Comparison of ENCODE assay signal across 8 mouse cellular contexts in genomic region chr7:131371470-131371860, GRCm38 (mm10). TPM values are rescaled to one million over a fixed set of nuclear protein-coding genes. Genes with fewer than 3 reads are reported as not detected.
DNase-seq lines count a peak whose midpoint lies in the region; ATAC-seq and TF ChIP-seq lines count a peak whose summit lies in the region.

No protein-coding gene starts in this region.

- H3K4me2 ChIP-seq in limb, embryonic 15.5 days, result peak overlapping the region; percentile 64
- H3K4me2 ChIP-seq in stomach, embryonic 16.5 days (ENCODE audit: low read depth, low read length), result peak overlapping the region; percentile 70

- TF ChIP-seq CTCF in cerebellum, adult 2 months (IDR thresholded peaks at IDR 0.05; ENCODE audit: borderline replicate concordance, insufficient read depth, low read depth, low read length), result no peak
- no peak for TF ChIP-seq CTCF in spleen, adult 2 months (IDR thresholded peaks at IDR 0.05; ENCODE audit: extremely low read depth, insufficient read depth, insufficient read length, insufficient replicate concordance)

- H3K9me3 ChIP-seq in limb, embryonic 15.5 days, result no peaks in the 10 kb centered on the region
- no peaks in the 10 kb centered on the region for H3K9me3 ChIP-seq in stomach, embryonic 16.5 days (replicated peaks; ENCODE audit: control insufficient read depth, low read length)

- 4% methylated on average over 9 of the region's 9 CpGs for WGBS in cerebellum, adult 2 months
- WGBS in spleen, adult 2 months, result 14% methylated on average over 9 of the region's 9 CpGs
- 5% methylated on average over 9 of the region's 9 CpGs for WGBS in limb, embryonic 15.5 days
- 6% methylated on average over 9 of the region's 9 CpGs for WGBS in stomach, embryonic 16.5 days

- H3K9ac ChIP-seq in limb, embryonic 15.5 days, result peak overlapping the region; percentile 86
- peak overlapping the region; percentile 87 for H3K9ac ChIP-seq in stomach, embryonic 16.5 days (ENCODE audit: low read length)

- no peak for ATAC-seq in limb, embryonic 15.5 days (ENCODE audit: insufficient number of reproducible peaks, low FRiP score, low TSS enrichment, low read depth)
- ATAC-seq in stomach, embryonic 16.5 days (ENCODE audit: insufficient read depth, low FRiP score), result no peak

- no peaks in the 10 kb centered on the region for H3K4me1 ChIP-seq in cerebellum, adult 2 months (ENCODE audit: control insufficient read depth, insufficient read depth, low read length)
- H3K4me1 ChIP-seq in spleen, adult 2 months (ENCODE audit: control insufficient read depth, insufficient read depth, insufficient read length), result no peaks in the 10 kb centered on the region; the same call in 1 of the 2 replicates
- no peaks in the 10 kb centered on the region; the same call in 1 of the 2 replicates for H3K4me1 ChIP-seq in limb, embryonic 15.5 days
- H3K4me1 ChIP-seq in stomach, embryonic 16.5 days (ENCODE audit: control insufficient read depth, insufficient read depth, low read length), result peaks cover 10% of the 10 kb centered on the region; the same call in 1 of the 2 replicates

- TF ChIP-seq POLR2A in cerebellum, adult 2 months (IDR thresholded peaks at IDR 0.05; ENCODE audit: borderline replicate concordance, insufficient read depth, low read length), result no peak
- no peak for TF ChIP-seq POLR2A in spleen, adult 2 months (IDR thresholded peaks at IDR 0.05; ENCODE audit: low read depth, low read length)

- H3K27me3 ChIP-seq in cerebellum, adult 2 months (ENCODE audit: control insufficient read depth, insufficient read depth, low read length), result no peaks in the 10 kb centered on the region
- no peaks in the 10 kb centered on the region for H3K27me3 ChIP-seq in spleen, adult 2 months (ENCODE audit: control insufficient read depth, insufficient read depth, low read length)
- no peaks in the 10 kb centered on the region for H3K27me3 ChIP-seq in limb, embryonic 15.5 days
- no peaks in the 10 kb centered on the region for H3K27me3 ChIP-seq in stomach, embryonic 16.5 days (ENCODE audit: control insufficient read depth, insufficient read depth, low read length)

- H3K4me3 ChIP-seq in cerebellum, adult 2 months (replicated peaks; ENCODE audit: insufficient read depth, low read depth, low read length), result peak overlapping the region; percentile 66
- peak overlapping the region; percentile 81 for H3K4me3 ChIP-seq in spleen, adult 2 months (ENCODE audit: extremely low read depth, insufficient read depth, insufficient read length)
- peak overlapping the region; percentile 66 for H3K4me3 ChIP-seq in limb, embryonic 15.5 days
- H3K4me3 ChIP-seq in stomach, embryonic 16.5 days (replicated peaks; ENCODE audit: low read length), result peak overlapping the region; percentile 74

- peak overlapping the region; percentile 90 for H3K27ac ChIP-seq in cerebellum, adult 2 months (ENCODE audit: insufficient read depth, low read length)
- H3K27ac ChIP-seq in spleen, adult 2 months (ENCODE audit: insufficient read depth, low read length), result peak overlapping the region; percentile 82
- H3K27ac ChIP-seq in limb, embryonic 15.5 days, result peak overlapping the region; percentile 95
- peak overlapping the region; percentile 98 for H3K27ac ChIP-seq in stomach, embryonic 16.5 days (ENCODE audit: low read length)

- no peak for DNase-seq in cerebellum, adult 2 months
- DNase-seq in cerebellum, postnatal 25 days, result no peak
- DNase-seq in spleen, adult 2 months (ENCODE audit: low read depth in 1 of 2, low spot score in 2 of 2), result no peak
- DNase-seq in spleen, adult 12 weeks (ENCODE audit: low spot score), result no peak
- no peak for DNase-seq in left cerebral cortex, adult 9 months (ENCODE audit: low spot score in 2 of 2)
- DNase-seq in adrenal gland, postnatal 10 days, result no peak

- no peaks in the 10 kb centered on the region for H3K36me3 ChIP-seq in spleen, adult 2 months (ENCODE audit: control insufficient read depth, insufficient read depth, low read length)
- H3K36me3 ChIP-seq in limb, embryonic 15.5 days, result no peaks in the 10 kb centered on the region
- 0 out of 2 replicates have a peak, but pooled peaks cover 7% of the 10 kb centered on the region for H3K36me3 ChIP-seq in stomach, embryonic 16.5 days (ENCODE audit: control insufficient read depth, insufficient read depth, low read length)

RNA-seq across cellular contexts. Expression of gene Pstk, which starts 0.5 kb away (rescaled TPM):
- polyA plus RNA-seq in cerebellum, adult 2 months (2012; rRNA removed), result 69.4 and 75.7 TPM in 2 replicates
- 23.9 and 29.4 TPM in 2 replicates for polyA plus RNA-seq in spleen, adult 2 months (2012; rRNA removed)
- 64.4 and 65.9 TPM in 2 replicates for polyA plus RNA-seq in limb, embryonic 15.5 days (2015; fragmentation: Nextera tagmentation; extraction: Ambion mirVana)
- 64.7 and 77.5 TPM in 2 replicates for polyA plus RNA-seq in stomach, embryonic 16.5 days (2015; fragmentation: Nextera tagmentation; extraction: Ambion mirVana)
- 10 to 100 TPM; 30.7 to 47.4 TPM for total RNA-seq in adrenal gland, postnatal 10 days (2021)

RNA-seq across cellular contexts. Expression of gene 2310057M21Rik, which starts 8.9 kb away (rescaled TPM):
- polyA plus RNA-seq in cerebellum, adult 2 months (2012; rRNA removed), result 16.3 and 16.7 TPM in 2 replicates
- 3.5 and 4.1 TPM in 2 replicates for polyA plus RNA-seq in spleen, adult 2 months (2012; rRNA removed)
- polyA plus RNA-seq in limb, embryonic 15.5 days (2015; fragmentation: Nextera tagmentation; extraction: Ambion mirVana), result 24.3 and 25.2 TPM in 2 replicates
- 21.4 and 21.7 TPM in 2 replicates for polyA plus RNA-seq in stomach, embryonic 16.5 days (2015; fragmentation: Nextera tagmentation; extraction: Ambion mirVana)
- 10 to 100 TPM; 15.0 to 15.8 TPM for total RNA-seq in adrenal gland, postnatal 10 days (2021)

RNA-seq across cellular contexts. Expression of gene Fam24a, which starts 37.8 kb away (rescaled TPM):
- polyA plus RNA-seq in cerebellum, adult 2 months (2012; rRNA removed), result not detected in 2 replicates
- not detected in 2 replicates for polyA plus RNA-seq in spleen, adult 2 months (2012; rRNA removed)
- 0.36 TPM in 1 of 2 replicates, not detected in the other for polyA plus RNA-seq in limb, embryonic 15.5 days (2015; fragmentation: Nextera tagmentation; extraction: Ambion mirVana)
- not detected in 2 replicates for polyA plus RNA-seq in stomach, embryonic 16.5 days (2015; fragmentation: Nextera tagmentation; extraction: Ambion mirVana)
- total RNA-seq in adrenal gland, postnatal 10 days (2021), result not detected

RNA-seq across cellular contexts. Expression of gene Ikzf5, which starts 38.9 kb away (rescaled TPM):
- polyA plus RNA-seq in cerebellum, adult 2 months (2012; rRNA removed), result 18.7 and 19.2 TPM in 2 replicates
- 7.2 and 9.8 TPM in 2 replicates for polyA plus RNA-seq in spleen, adult 2 months (2012; rRNA removed)
- polyA plus RNA-seq in limb, embryonic 15.5 days (2015; fragmentation: Nextera tagmentation; extraction: Ambion mirVana), result 11.5 and 12.5 TPM in 2 replicates
- polyA plus RNA-seq in stomach, embryonic 16.5 days (2015; fragmentation: Nextera tagmentation; extraction: Ambion mirVana), result 11.6 and 14.4 TPM in 2 replicates
- total RNA-seq in adrenal gland, postnatal 10 days (2021), result 10 to 100 TPM; 31.0 to 32.0 TPM

RNA-seq across cellular contexts. Expression of gene Acadsb, which starts 38.9 kb away (rescaled TPM):
- polyA plus RNA-seq in cerebellum, adult 2 months (2012; rRNA removed), result 29.8 and 36.7 TPM in 2 replicates
- polyA plus RNA-seq in spleen, adult 2 months (2012; rRNA removed), result 2.2 and 2.3 TPM in 2 replicates
- 99.0 and 113 TPM in 2 replicates for polyA plus RNA-seq in limb, embryonic 15.5 days (2015; fragmentation: Nextera tagmentation; extraction: Ambion mirVana)
- 115 and 117 TPM in 2 replicates for polyA plus RNA-seq in stomach, embryonic 16.5 days (2015; fragmentation: Nextera tagmentation; extraction: Ambion mirVana)
- total RNA-seq in adrenal gland, postnatal 10 days (2021), result 100 to 1,000 TPM; 190 to 214 TPM
